Mouse (Mus musculus) embryonic fibroblast, embryonic 13.5 days (primary cell): ENCODE results near the gene Myh10. TPM values are rescaled to one million over a fixed set of nuclear protein-coding genes. Genes with fewer than 3 reads are reported as not detected.
A peak's percentile ranks its signal among the peaks of the same experiment; 100 is the strongest.

ENCODE experiments used
- H3K27ac ChIP-seq: 2 replicates; pipeline ENCODE4 v1.5.1; 2012; ENCODE audit warnings: low read length, control low read depth, inconsistent platforms; ENCODE audit not compliant: insufficient read depth
- H3K4me1 ChIP-seq: 2 replicates; pipeline ENCODE4 v1.6.1; 2011; ENCODE audit warnings: low read length; ENCODE audit not compliant: control insufficient read depth, insufficient read depth
- H3K4me3 ChIP-seq: 2 replicates; pipeline ENCODE4 v1.5.1; 2011; ENCODE audit warnings: mild to moderate bottlenecking, control low read depth, low read length; ENCODE audit not compliant: insufficient read depth
- CTCF ChIP-seq: IDR thresholded peaks from 2 replicates; pipeline ENCODE4 v1.5.1; 2011; ENCODE audit warnings: mild to moderate bottlenecking, control low read depth, low read length, moderate library complexity, borderline replicate concordance; ENCODE audit not compliant: insufficient read depth
- POLR2A ChIP-seq: IDR thresholded peaks from 2 replicates; pipeline ENCODE4 v1.6.1; 2011; ENCODE audit warnings: low read depth, mild to moderate bottlenecking, control low read depth, low read length, moderate library complexity
- polyA plus RNA-seq: library from polyadenylated mRNA; stranded (reverse); fragments of >200 nt; gene quantifications from 2 replicates; pipeline ENCODE4 v1.2.4, GENCODE M21; 2011; ENCODE audit warnings: low read depth; ENCODE audit not compliant: missing spikeins, insufficient read length

The Myh10 gene
- polyA plus RNA-seq, 1 experiment = 459 TPM

GRCm38 (mm10) chr11:68739509-68739908, 48.1 kb downstream of the Myh10 start:
- no peak for TF ChIP-seq POLR2A
- no peak for TF ChIP-seq CTCF
- Histone ChIP-seq H3K27ac (no peak overlapping the region), H3K4me3 (no peak overlapping the region), H3K4me1 (no peaks in the 10 kb centered on the region)

GRCm38 (mm10) chr11:68742658-68743057, 51.3 kb downstream of the Myh10 start:
- Histone ChIP-seq H3K27ac (no peak overlapping the region), H3K4me1 (no peaks in the 10 kb centered on the region), H3K4me3 (no peak overlapping the region)
- TF ChIP-seq CTCF (no peak), POLR2A (no peak)

- Histone ChIP-seq H3K27ac (no peak overlapping the region), H3K4me3 (no peak overlapping the region), H3K4me1 (no peaks in the 10 kb centered on the region)
- TF ChIP-seq CTCF (no peak), POLR2A (no peak)
Measured at GRCm38 (mm10) chr11:68744150-68744549, 52.8 kb downstream of the Myh10 start.

- peaks cover 7% of the 10 kb centered on the region for H3K4me1 ChIP-seq
- no peak overlapping the region for H3K4me3 ChIP-seq
- TF ChIP-seq CTCF (no peak), POLR2A (no peak)
- H3K27ac ChIP-seq = no peak overlapping the region
Measured at GRCm38 (mm10) chr11:68745374-68746200, 54.2 kb downstream of the Myh10 start.

GRCm38 (mm10) chr11:68748121-68748520, 56.8 kb downstream of the Myh10 start:
- H3K27ac ChIP-seq = no peak overlapping the region
- no peak overlapping the region for H3K4me3 ChIP-seq
- TF ChIP-seq CTCF = no peak
- no peak for TF ChIP-seq POLR2A
- peaks cover 7% of the 10 kb centered on the region for H3K4me1 ChIP-seq

- no peak overlapping the region for H3K4me3 ChIP-seq
- TF ChIP-seq POLR2A (no peak), CTCF (no peak)
- H3K27ac ChIP-seq = 0 out of 2 replicates have a peak overlapping the region, but pooled peaks have one; percentile 11
- H3K4me1 ChIP-seq = peaks cover 13% of the 10 kb centered on the region
Measured at GRCm38 (mm10) chr11:68750206-68750605, 58.8 kb downstream of the Myh10 start.

GRCm38 (mm10) chr11:68750938-68751337, 59.6 kb downstream of the Myh10 start:
- Histone ChIP-seq H3K27ac (peak overlapping the region; percentile 1; the same call in 1 of the 2 replicates), H3K4me3 (no peak overlapping the region)
- no peak for TF ChIP-seq POLR2A
- TF ChIP-seq CTCF = peak; percentile 81; the same call in 1 of the 2 replicates

GRCm38 (mm10) chr11:68754283-68754682, 62.9 kb downstream of the Myh10 start:
- Histone ChIP-seq H3K27ac (0 out of 2 replicates have a peak overlapping the region, but pooled peaks have one; percentile 3), H3K4me1 (peaks cover 13% of the 10 kb centered on the region), H3K4me3 (no peak overlapping the region)
- TF ChIP-seq POLR2A (no peak), CTCF (no peak)

More at GRCm38 (mm10) chr11:68750938-68751337, 59.6 kb downstream of the Myh10 start:
- peaks cover 13% of the 10 kb centered on the region for H3K4me1 ChIP-seq

- H3K27ac ChIP-seq = no peak overlapping the region; the same call in 1 of the 2 replicates
- TF ChIP-seq CTCF (no peak), POLR2A (no peak)
- H3K4me1 ChIP-seq = 0 out of 2 replicates have a peak, but pooled peaks cover 6% of the 10 kb centered on the region
- H3K4me3 ChIP-seq = no peak overlapping the region
Measured at GRCm38 (mm10) chr11:68756456-68757348, 65.3 kb downstream of the Myh10 start.

- Histone ChIP-seq H3K27ac (no peak overlapping the region), H3K4me1 (no peaks in the 10 kb centered on the region), H3K4me3 (no peak overlapping the region)
- TF ChIP-seq CTCF (no peak), POLR2A (no peak)
Measured at GRCm38 (mm10) chr11:68759691-68760090, 68.3 kb downstream of the Myh10 start.

- H3K4me3 ChIP-seq = no peak overlapping the region
- no peak overlapping the region for H3K27ac ChIP-seq
- no peak for TF ChIP-seq POLR2A
- TF ChIP-seq CTCF = no peak
- H3K4me1 ChIP-seq = no peaks in the 10 kb centered on the region
Measured at GRCm38 (mm10) chr11:68761155-68761554, 69.8 kb downstream of the Myh10 start.
